Mouse (Mus musculus) layer of hippocampus, adult 9-11 months (tissue): Measurements from ENCODE around the gene Tmem214.

Experiments used
- DNase-seq: peaks from one replicate; pipeline ENCODE4 v3.0.0; 2022

Gene Tmem214

GRCm38 (mm10) chr5:30867712-30868111 lies at the start of gene Tmem214:
Tmem214 (plus strand) TSS chr5:30868012.
- DNase-seq: no peak

- DNase-seq: peak; percentile 73
Measured at GRCm38 (mm10) chr5:30818758-30819309, 49.0 kb upstream of the Tmem214 start.

GRCm38 (mm10) chr5:30822689-30823088 lies 45.1 kb upstream of the Tmem214 start:
- DNase-seq: no peak

- DNase-seq: no peak
Measured at GRCm38 (mm10) chr5:30823091-30823490, 44.7 kb upstream of the Tmem214 start.

GRCm38 (mm10) chr5:30824124-30824988 lies 43.5 kb upstream of the Tmem214 start:
- DNase-seq: no peak

GRCm38 (mm10) chr5:30825166-30825565 lies 42.6 kb upstream of the Tmem214 start:
- DNase-seq: no peak

GRCm38 (mm10) chr5:30825821-30826220 lies 42.0 kb upstream of the Tmem214 start:
- DNase-seq: no peak

- DNase-seq: no peak
Measured at GRCm38 (mm10) chr5:30833416-30833815, 34.4 kb upstream of the Tmem214 start.

GRCm38 (mm10) chr5:30839731-30840130 lies 28.1 kb upstream of the Tmem214 start:
- no peak for DNase-seq

GRCm38 (mm10) chr5:30841896-30842295 lies 25.9 kb upstream of the Tmem214 start:
- DNase-seq: no peak

GRCm38 (mm10) chr5:30849891-30850555 lies 17.8 kb upstream of the Tmem214 start:
- DNase-seq: no peak

- no peak for DNase-seq
Measured at GRCm38 (mm10) chr5:30850556-30850925, 17.3 kb upstream of the Tmem214 start.

GRCm38 (mm10) chr5:30853522-30853921 lies 14.3 kb upstream of the Tmem214 start:
- DNase-seq: no peak

GRCm38 (mm10) chr5:30855674-30856073 lies 12.1 kb upstream of the Tmem214 start:
- no peak for DNase-seq

GRCm38 (mm10) chr5:30856124-30856523 lies 11.7 kb upstream of the Tmem214 start:
- DNase-seq: no peak

GRCm38 (mm10) chr5:30863852-30864251 lies 4.0 kb upstream of the Tmem214 start:
- no peak for DNase-seq

GRCm38 (mm10) chr5:30864322-30864721 lies 3.5 kb upstream of the Tmem214 start:
- DNase-seq: no peak

- DNase-seq: no peak
Measured at GRCm38 (mm10) chr5:30866871-30867270, 941 bp upstream of the Tmem214 start.

- no peak for DNase-seq
Measured at GRCm38 (mm10) chr5:30868981-30869380, 1.2 kb downstream of the Tmem214 start.

- DNase-seq: peak; percentile 86
Measured at GRCm38 (mm10) chr5:30869405-30870130, 1.8 kb downstream of the Tmem214 start.

GRCm38 (mm10) chr5:30870131-30870406 lies 2.3 kb downstream of the Tmem214 start:
- DNase-seq: no peak

- no peak for DNase-seq
Measured at GRCm38 (mm10) chr5:30872574-30872973, 4.8 kb downstream of the Tmem214 start.

- no peak for DNase-seq
Measured at GRCm38 (mm10) chr5:30874365-30874764, 6.6 kb downstream of the Tmem214 start.

- DNase-seq: peak; percentile 73
Measured at GRCm38 (mm10) chr5:30878616-30879015, 10.8 kb downstream of the Tmem214 start.
